22 mouse cellular contexts compared by ENCODE assay signal in genomic region chr8:3311482-3311881, GRCm38 (mm10). TPM values are rescaled to one million over a fixed set of nuclear protein-coding genes. Genes with fewer than 3 reads are reported as not detected.
DNase-seq lines count a peak whose midpoint lies in the region; ATAC-seq lines count a peak whose summit lies in the region.
"Had no signal": no experiment of that assay in that cellular context is flagged by ENCODE, and none has a peak within 500 bp of the region (broad histone marks: within the 10 kb centered on the region; RNA-seq: fewer than 3 reads in every experiment).

No protein-coding gene starts in this region.

- no peak overlapping the region for H3K4me2 ChIP-seq in liver, embryonic 11.5 days
- H3K4me2 ChIP-seq: embryonic facial prominence, embryonic 13.5 days; forebrain, embryonic 12.5 days; heart, embryonic 12.5 days; hindbrain, embryonic 15.5 days had no signal

- no peak overlapping the region for H3K9ac ChIP-seq in liver, embryonic 11.5 days (ENCODE audit: low read depth, low read length)
- H3K9ac ChIP-seq: embryonic facial prominence, embryonic 13.5 days; forebrain, embryonic 12.5 days; heart, embryonic 12.5 days; hindbrain, embryonic 15.5 days had no signal

- H3K36me3 ChIP-seq in liver, embryonic 11.5 days (ENCODE audit: control insufficient read depth, insufficient read depth, low read length), result no peaks in the 10 kb centered on the region
- H3K36me3 ChIP-seq: embryonic facial prominence, embryonic 13.5 days; forebrain, embryonic 12.5 days; G1E; heart, embryonic 12.5 days; hindbrain, embryonic 15.5 days had no signal

- no peak overlapping the region for H3K27ac ChIP-seq in liver, embryonic 11.5 days (ENCODE audit: low read depth, low read length)
- H3K27ac ChIP-seq: embryonic facial prominence, embryonic 13.5 days; forebrain, embryonic 12.5 days; hindbrain, embryonic 15.5 days had no signal

- DNase-seq in adrenal gland, adult (ENCODE audit: inconsistent age in 2 of 2, low spot score in 1 of 2), result peak; percentile 46 to 85
- DNase-seq in adrenal gland, postnatal 4 days (ENCODE audit: low spot score in 2 of 2), result no peak
- DNase-seq in liver, embryonic 11.5 days (ENCODE audit: low spot score), result peak; percentile 18
- no peak for DNase-seq in liver
- peak; percentile 48 for DNase-seq in adrenal gland, postnatal 14 days
- DNase-seq in urinary bladder, adult 2 months (ENCODE audit: low spot score), result no peak
- DNase-seq in lung, postnatal 25 days (ENCODE audit: low spot score), result no peak
- DNase-seq: B cell, adult 2 months; cerebellum, adult 11-12 months; cerebellum, adult 9-10 months; cerebellum, postnatal 25 days; gastrocnemius, postnatal 10 days had no signal

- H3K9me3 ChIP-seq in liver, embryonic 11.5 days (ENCODE audit: control insufficient read depth, low read length), result no peaks in the 10 kb centered on the region
- H3K9me3 ChIP-seq: embryonic facial prominence, embryonic 13.5 days; G1E; hindbrain, embryonic 15.5 days had no signal

- no peaks in the 10 kb centered on the region for H3K27me3 ChIP-seq in liver, embryonic 11.5 days (replicated peaks; ENCODE audit: control insufficient read depth, insufficient read depth, low read length)
- H3K27me3 ChIP-seq: embryonic facial prominence, embryonic 13.5 days; forebrain, embryonic 12.5 days; heart, embryonic 12.5 days; hindbrain, embryonic 15.5 days had no signal

- H3K4me1 ChIP-seq in liver, embryonic 11.5 days (replicated peaks; ENCODE audit: control insufficient read depth, insufficient read depth, low read length), result no peaks in the 10 kb centered on the region
- H3K4me1 ChIP-seq: embryonic facial prominence, embryonic 13.5 days; forebrain, embryonic 12.5 days; heart, embryonic 12.5 days; hindbrain, embryonic 15.5 days had no signal

- no peak overlapping the region for H3K4me3 ChIP-seq in liver, embryonic 11.5 days (ENCODE audit: low read depth, low read length)
- H3K4me3 ChIP-seq: embryonic facial prominence, embryonic 13.5 days; forebrain, embryonic 12.5 days; heart, embryonic 12.5 days; hindbrain, embryonic 15.5 days had no signal

- 63% methylated on average over 4 of the region's 4 CpGs for WGBS in liver, embryonic 11.5 days

- no peak for ATAC-seq in liver, embryonic 11.5 days (replicated peaks; ENCODE audit: low FRiP score)
- ATAC-seq: CD4-positive, CD25-positive, alpha-beta regulatory T cell, adult 4 months; forebrain, embryonic 16.5 days; intestine, embryonic 16.5 days had no signal

RNA-seq across cellular contexts. Expression of gene Insr, which starts 32.1 kb away (rescaled TPM):
- 100 to 1,000 TPM; 111 to 112 TPM for total RNA-seq in adrenal gland, postnatal 4 days (2021)
- 26.5 and 34.5 TPM in 2 replicates for polyA plus RNA-seq in liver, embryonic 11.5 days (2014; fragmentation: Nextera tagmentation; extraction: Ambion mirVana)
- 121 and 129 TPM in 2 replicates for total RNA-seq in adrenal gland, postnatal 14 days (2021)
- polyA plus RNA-seq in urinary bladder, adult 2 months (2012; rRNA removed), result 16.8 and 21.8 TPM in 2 replicates

RNA-seq across cellular contexts. Expression of gene A430078G23Rik, which starts 41.7 kb away (rescaled TPM):
- total RNA-seq in adrenal gland, postnatal 4 days (2021), result under 1 TPM; 0.51 to 0.56 TPM
- 0.32 and 0.40 TPM in 2 replicates for polyA plus RNA-seq in liver, embryonic 11.5 days (2014; fragmentation: Nextera tagmentation; extraction: Ambion mirVana)
- total RNA-seq in adrenal gland, postnatal 14 days (2021), result 1.9 and 11.6 TPM in 2 replicates
- polyA plus RNA-seq in urinary bladder, adult 2 months (2012; rRNA removed), result 0.37 and 0.65 TPM in 2 replicates
- polyA plus RNA-seq: cortical plate, adult 2 months; embryonic facial prominence, embryonic 13.5 days; heart, embryonic 12.5 days; hindbrain, embryonic 11.5 days; hindbrain, embryonic 15.5 days had no signal

Comparison
In these comparisons a context has a peak if more than half of its experiments do, and no peak if none do; other contexts are left out.
1. DNase-seq: peak in adrenal gland, adult (2 of 2), liver, embryonic 11.5 days (single experiment) and adrenal gland, postnatal 14 days (single experiment); none in adrenal gland, postnatal 4 days (0 of 2), liver (single experiment), urinary bladder, adult 2 months (single experiment) and lung, postnatal 25 days (single experiment).